Mouse (Mus musculus) macrophage (primary cell): ENCODE measurements around the gene Il27ra. TPM values are rescaled to one million over a fixed set of nuclear protein-coding genes. Genes with fewer than 3 reads are reported as not detected.
A peak's percentile ranks its signal among the peaks of the same experiment; 100 is the strongest.
"Not testable (repeated sequence)": the region's sequence is repeated elsewhere in the genome, so short reads cannot be mapped to it uniquely, and the experiment has no call there.

Experiments
- H3K27ac ChIP-seq: fragments of 350-480 bp; formaldehyde crosslinking; 2 replicates; pipeline ENCODE4 v1.9.0; 2021
- H3K36me3 ChIP-seq: fragments of 350-480 bp; formaldehyde crosslinking; 2 replicates; pipeline ENCODE4 v1.9.0; 2021; ENCODE audit errors: inconsistent target
- H3K4me3 ChIP-seq: fragments of 350-480 bp; formaldehyde crosslinking; 2 replicates; pipeline ENCODE4 v1.9.0; 2021; ENCODE audit errors: inconsistent target
- H3K79me2 ChIP-seq: fragments of 350-480 bp; formaldehyde crosslinking; 2 replicates; pipeline ENCODE4 v1.9.0; 2021; ENCODE audit errors: inconsistent target
- WGBS: methylation state at CpG from one replicate; pipeline ENCODE4 v1.1.7; 2026; ENCODE audit warnings: inconsistent platforms; ENCODE audit not compliant: missing documents; 5-methylcytosine and 5-hydroxymethylcytosine counted together
- polyA plus RNA-seq: library from polyadenylated mRNA; stranded (reverse); fragments of 250-400 nt; gene quantifications from 3 replicates; pipeline ENCODE4 v1.2.4, GENCODE M21; 2018; ENCODE audit warnings: inconsistent platforms

Il27ra gene
- polyA plus RNA-seq, 1 experiment from 2014 or later, result 0.17 TPM

GRCm38 (mm10) chr8:84001281-84002000 is 40.9 kb downstream of the Il27ra start, which contains the start of gene 1700067K01Rik:
Gene 1700067K01Rik, plus strand, starts transcription at chr8:84001502.
- Histone ChIP-seq H3K79me2 (peaks cover 24% of the 10 kb centered on the region; the same call in 1 of the 2 replicates), H3K36me3 (no peaks in the 10 kb centered on the region; the same call in 1 of the 2 replicates), H3K27ac (no peak within 1 kb of the TSS), H3K4me3 (no peak within 1 kb of the TSS)
- WGBS, result 93% methylated on average over 53 of the region's 61 CpGs

- Histone ChIP-seq H3K36me3 (no peaks in the 10 kb centered on the region; the same call in 1 of the 2 replicates), H3K27ac (no peak overlapping the region), H3K4me3 (no peak overlapping the region), H3K79me2 (peaks cover 24% of the 10 kb centered on the region; the same call in 1 of the 2 replicates)
- WGBS, result 100% methylated on average over 2 of the region's 2 CpGs
Observed at GRCm38 (mm10) chr8:83999825-84000224, 42.6 kb downstream of the Il27ra start.

GRCm38 (mm10) chr8:83999057-83999705 is 43.2 kb downstream of the Il27ra start:
- whole genome bisulfite sequencing, result 91% methylated on average over 16 of the region's 16 CpGs
- Histone ChIP-seq H3K79me2 (peaks cover 23% of the 10 kb centered on the region; the same call in 1 of the 2 replicates), H3K27ac (no peak overlapping the region), H3K36me3 (no peaks in the 10 kb centered on the region; the same call in 1 of the 2 replicates), H3K4me3 (peak overlapping the region; percentile 30; the same call in 1 of the 2 replicates)

- H3K27ac ChIP-seq, result no peak overlapping the region
- H3K36me3 ChIP-seq, result no peaks in the 10 kb centered on the region; the same call in 1 of the 2 replicates
- H3K4me3 ChIP-seq, result peak overlapping the region; percentile 30
- H3K79me2 ChIP-seq, result peaks cover 16% of the 10 kb centered on the region; the same call in 1 of the 2 replicates
- 7% methylated on average over 38 of the region's 92 CpGs for WGBS
Observed at GRCm38 (mm10) chr8:83998231-83999056, 43.9 kb downstream of the Il27ra start.

- Histone ChIP-seq H3K79me2 (peaks cover 7% of the 10 kb centered on the region; the same call in 1 of the 2 replicates), H3K36me3 (no peaks in the 10 kb centered on the region; the same call in 1 of the 2 replicates), H3K4me3 (peak within 1 kb of the TSS; percentile 36), H3K27ac (peak within 1 kb of the TSS; percentile 57)
- under 1% methylated on average over 50 of the region's 112 CpGs for WGBS
Observed at GRCm38 (mm10) chr8:83997511-83998141, 44.8 kb downstream of the Il27ra start, which contains the start of gene Samd1. Gene Samd1, plus strand, starts transcription at chr8:83997672.

- H3K27ac ChIP-seq, result peak overlapping the region; percentile 57
- H3K4me3 ChIP-seq, result peak overlapping the region; percentile 36
- H3K36me3 ChIP-seq, result no peaks in the 10 kb centered on the region; the same call in 1 of the 2 replicates
- H3K79me2 ChIP-seq, result peaks cover 6% of the 10 kb centered on the region; the same call in 1 of the 2 replicates
- under 1% methylated on average over 47 of the region's 103 CpGs for WGBS
Observed at GRCm38 (mm10) chr8:83996567-83997505, 45.6 kb downstream of the Il27ra start.

- Histone ChIP-seq H3K27ac (no peak overlapping the region), H3K4me3 (peak overlapping the region; percentile 36; the same call in 1 of the 2 replicates)
- 37% methylated on average over 10 of the region's 12 CpGs for WGBS
Observed at GRCm38 (mm10) chr8:83995973-83996372, 46.4 kb downstream of the Il27ra start.

GRCm38 (mm10) chr8:83994030-83994429 is 48.4 kb downstream of the Il27ra start:
- Histone ChIP-seq H3K36me3 (0 out of 2 replicates have a peak, but pooled peaks cover 8% of the 10 kb centered on the region), H3K4me3 (no peak overlapping the region), H3K27ac (no peak overlapping the region), H3K79me2 (peaks cover 3% of the 10 kb centered on the region; the same call in 1 of the 2 replicates)
- 10% methylated on average over 2 of the region's 3 CpGs for WGBS

More at GRCm38 (mm10) chr8:83995973-83996372, 46.4 kb downstream of the Il27ra start:
- peaks cover 6% of the 10 kb centered on the region; the same call in 1 of the 2 replicates for H3K79me2 ChIP-seq
- peaks cover 3% of the 10 kb centered on the region; the same call in 1 of the 2 replicates for H3K36me3 ChIP-seq

- 89% methylated on average over 2 of the region's 2 CpGs for WGBS
- peaks cover 8% of the 10 kb centered on the region; the same call in 1 of the 2 replicates for H3K36me3 ChIP-seq
- H3K4me3 ChIP-seq, result no peak overlapping the region
- H3K79me2 ChIP-seq, result no peaks in the 10 kb centered on the region
- no peak overlapping the region for H3K27ac ChIP-seq
Observed at GRCm38 (mm10) chr8:83992488-83992887, 49.9 kb downstream of the Il27ra start.

- no peaks in the 10 kb centered on the region for H3K79me2 ChIP-seq
- peaks cover 25% of the 10 kb centered on the region for H3K36me3 ChIP-seq
- no peak overlapping the region for H3K4me3 ChIP-seq
- 93% methylated on average over 14 of the region's 14 CpGs for WGBS
- no peak overlapping the region for H3K27ac ChIP-seq
Observed at GRCm38 (mm10) chr8:83990170-83990569, 52.2 kb downstream of the Il27ra start.

GRCm38 (mm10) chr8:83989243-83989642 is 53.1 kb downstream of the Il27ra start:
- H3K27ac ChIP-seq, result peak overlapping the region; percentile 62
- no peak overlapping the region for H3K4me3 ChIP-seq
- 27% methylated on average over 6 of the region's 7 CpGs for WGBS
- H3K79me2 ChIP-seq, result no peaks in the 10 kb centered on the region
- peaks cover 32% of the 10 kb centered on the region for H3K36me3 ChIP-seq

GRCm38 (mm10) chr8:83983222-83983621 is 59.2 kb downstream of the Il27ra start:
- H3K79me2 ChIP-seq, result peaks cover 15% of the 10 kb centered on the region; the same call in 1 of the 2 replicates
- not testable (repeated sequence) for H3K27ac ChIP-seq, H3K4me3 ChIP-seq
- H3K36me3 ChIP-seq, result peaks cover 45% of the 10 kb centered on the region
- 90% methylated on average over 2 of the region's 2 CpGs for WGBS

GRCm38 (mm10) chr8:83982449-83982848 is 59.9 kb downstream of the Il27ra start:
- H3K36me3 ChIP-seq, result peaks cover 45% of the 10 kb centered on the region
- H3K27ac ChIP-seq, result no peak overlapping the region
- H3K4me3 ChIP-seq, result no peak overlapping the region
- WGBS, result 93% methylated on average over 4 of the region's 4 CpGs
- peaks cover 23% of the 10 kb centered on the region; the same call in 1 of the 2 replicates for H3K79me2 ChIP-seq
